Mouse (Mus musculus) spleen, adult 2 months (tissue): ENCODE measurements around the gene Adamts18. TPM values are rescaled to one million over a fixed set of nuclear protein-coding genes. Genes with fewer than 3 reads are reported as not detected.

Source experiments
- DNase-seq, 2 experiments: peaks; one replicate each; pipeline versions ENCODE4 v3.0.0 to v3.0.0-alpha.2; 2012 to 2021; ENCODE audit warnings: low spot score in 2 of 2, low read depth in 1 of 2
- H3K27ac ChIP-seq: fragments of 200-500 bp; 2 replicates; pipeline ENCODE4 v1.5.1; 2012; ENCODE audit warnings: low read length, inconsistent platforms; ENCODE audit not compliant: insufficient read depth
- H3K27me3 ChIP-seq: fragments of 200-500 bp; 2 replicates; pipeline ENCODE4 v1.6.1; 2012; ENCODE audit warnings: mild to moderate bottlenecking, moderate library complexity, low read length, inconsistent platforms; ENCODE audit not compliant: control insufficient read depth, insufficient read depth
- H3K36me3 ChIP-seq: fragments of 200-500 bp; 2 replicates; pipeline ENCODE4 v1.6.1; 2012; ENCODE audit warnings: mild to moderate bottlenecking, low read length, inconsistent platforms; ENCODE audit not compliant: control insufficient read depth, insufficient read depth
- H3K4me1 ChIP-seq: fragments of 200-500 bp; 2 replicates; pipeline ENCODE4 v1.6.1; 2011; ENCODE audit warnings: inconsistent platforms; ENCODE audit not compliant: control insufficient read depth, insufficient read depth, insufficient read length
- H3K4me3 ChIP-seq: fragments of 200-500 bp; 2 replicates; pipeline ENCODE4 v1.5.1; 2011; ENCODE audit warnings: mild to moderate bottlenecking, inconsistent platforms; ENCODE audit not compliant: insufficient read depth, insufficient read length; ENCODE audit errors: extremely low read depth
- CTCF ChIP-seq: fragments of 200-500 bp; IDR thresholded peaks from 2 replicates; pipeline ENCODE4 v1.5.1; 2011; ENCODE audit warnings: mild to moderate bottlenecking, inconsistent platforms; ENCODE audit not compliant: insufficient read depth, insufficient read length, insufficient replicate concordance; ENCODE audit errors: extremely low read depth
- POLR2A ChIP-seq: fragments of 200-500 bp; IDR thresholded peaks from 2 replicates; pipeline ENCODE4 v1.6.1; 2011; ENCODE audit warnings: low read depth, low read length, inconsistent platforms
- WGBS: fragments of 180-500 bp; shearing (Covaris S2); methylation state at CpG from one replicate; pipeline ENCODE4 v1.1.7; 2018; 5-methylcytosine and 5-hydroxymethylcytosine counted together
- polyA plus RNA-seq: library from polyadenylated mRNA; depleted of rRNA; stranded (reverse); fragments of >200 nt; gene quantifications from 2 replicates; pipeline ENCODE4 v1.2.3, GENCODE M21; 2012

Gene Adamts18
- polyA plus RNA-seq, 1 experiment: not detected

DNA sequence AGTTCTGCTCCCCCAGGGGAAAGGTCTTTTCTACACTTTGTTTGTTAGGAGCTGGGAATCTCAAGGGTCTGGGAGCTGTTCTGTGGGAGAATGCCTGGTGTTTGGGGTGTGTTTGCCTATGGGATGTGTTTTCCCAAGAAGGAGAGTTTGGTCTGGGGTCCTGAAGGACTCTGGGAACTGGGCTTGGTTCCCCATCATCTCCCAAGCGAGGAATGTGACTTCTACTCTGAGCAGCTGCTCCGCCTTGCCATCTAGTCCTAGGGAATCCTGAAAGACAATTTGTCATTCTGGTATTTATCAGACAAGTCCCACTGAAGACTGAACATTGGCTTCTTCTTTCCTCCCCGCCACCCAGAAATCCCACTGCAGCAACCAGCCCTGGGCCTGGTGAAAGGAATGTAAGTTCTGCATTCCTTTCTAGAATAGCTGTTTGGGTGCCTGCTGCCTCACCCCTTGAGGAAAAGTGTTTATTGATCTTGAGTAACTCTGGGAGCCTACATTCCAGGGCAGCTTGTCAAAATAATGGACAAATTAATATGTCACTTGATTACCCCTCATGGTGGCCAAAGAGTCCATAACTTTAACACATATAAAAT is 30.0 kb upstream of the Adamts18 start:
- Histone ChIP-seq H3K27ac (no peak overlapping the region), H3K27me3 (no peaks in the 10 kb centered on the region), H3K36me3 (no peaks in the 10 kb centered on the region), H3K4me3 (no peak overlapping the region), H3K4me1 (no peaks in the 10 kb centered on the region)
- TF ChIP-seq CTCF (no peak), POLR2A (no peak)
- 77% methylated on average over 3 of the region's 3 CpGs for WGBS
- no peak for DNase-seq

DNA sequence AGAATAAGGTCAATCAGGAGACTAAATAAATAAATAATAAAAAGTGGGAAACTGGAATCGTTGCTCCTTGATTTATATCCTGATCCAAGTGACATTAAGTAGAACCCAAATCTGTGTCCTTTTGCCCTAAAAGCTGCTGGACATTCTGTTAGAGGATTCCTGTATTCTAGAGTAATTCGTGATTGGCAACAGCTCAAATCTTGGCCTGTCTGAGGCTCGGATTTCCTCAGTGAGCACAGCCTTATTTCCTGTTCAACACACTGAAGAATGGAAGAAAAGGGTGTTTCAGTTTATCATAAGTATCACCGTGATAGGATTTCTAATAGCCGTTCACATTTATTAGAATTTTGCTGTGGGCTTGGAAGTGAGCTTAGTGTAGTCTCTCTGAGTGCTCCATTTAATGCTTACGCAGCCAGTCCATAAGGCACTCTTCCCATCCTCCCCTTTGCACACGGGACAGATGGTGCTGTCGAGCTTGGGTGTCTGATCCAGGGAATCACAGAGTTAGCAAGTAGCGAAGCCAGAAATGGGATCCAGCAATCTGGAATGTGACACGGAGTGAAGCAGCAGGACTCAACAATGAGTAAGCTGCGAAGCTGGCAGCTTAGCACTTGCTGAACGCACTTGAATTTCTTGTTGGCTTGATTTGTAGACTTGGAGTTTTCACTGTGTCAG is 25.0 kb upstream of the Adamts18 start:
- Histone ChIP-seq H3K36me3 (no peaks in the 10 kb centered on the region), H3K27me3 (no peaks in the 10 kb centered on the region), H3K4me3 (no peak overlapping the region), H3K4me1 (no peaks in the 10 kb centered on the region), H3K27ac (no peak overlapping the region)
- TF ChIP-seq POLR2A (no peak), CTCF (no peak)
- no peak for DNase-seq
- WGBS: 86% methylated on average over 12 of the region's 12 CpGs

DNA sequence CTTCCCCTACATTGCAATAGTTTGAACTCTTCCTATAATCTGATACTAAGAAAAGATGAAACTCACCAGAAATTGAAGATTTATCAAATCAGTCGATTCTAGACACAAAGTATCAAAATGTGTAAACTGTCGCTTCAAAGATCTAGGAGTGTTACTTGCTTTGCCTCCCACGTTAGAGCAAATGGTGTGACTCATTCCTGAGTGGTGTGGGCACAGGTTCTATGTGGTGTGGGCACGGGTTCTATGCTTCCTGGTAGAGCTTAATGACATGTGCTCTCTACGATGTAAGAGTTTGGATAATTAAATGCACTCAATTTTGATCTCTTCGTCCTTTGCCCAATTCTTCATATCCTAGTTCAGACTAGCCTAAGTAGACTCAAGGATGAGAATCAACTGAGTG is 23.9 kb upstream of the Adamts18 start:
- Histone ChIP-seq H3K4me1 (no peaks in the 10 kb centered on the region), H3K4me3 (no peak overlapping the region), H3K27me3 (no peaks in the 10 kb centered on the region), H3K36me3 (no peaks in the 10 kb centered on the region), H3K27ac (no peak overlapping the region)
- no peak for DNase-seq
- TF ChIP-seq CTCF (no peak), POLR2A (no peak)
- WGBS: 84% methylated on average over 6 of the region's 6 CpGs

- Histone ChIP-seq H3K27ac (no peak overlapping the region), H3K4me3 (no peak overlapping the region), H3K4me1 (no peaks in the 10 kb centered on the region), H3K36me3 (no peaks in the 10 kb centered on the region), H3K27me3 (no peaks in the 10 kb centered on the region)
- no peak for DNase-seq
- TF ChIP-seq POLR2A (no peak), CTCF (no peak)
- 77% methylated on average over 4 of the region's 4 CpGs for WGBS
Measured at GRCm38 (mm10) chr8:113866530-113866929, 18.0 kb upstream of the Adamts18 start.

GRCm38 (mm10) chr8:113865326-113866093 is 17.0 kb upstream of the Adamts18 start:
- WGBS: 86% methylated on average over 13 of the region's 13 CpGs
- Histone ChIP-seq H3K4me1 (no peaks in the 10 kb centered on the region), H3K36me3 (no peaks in the 10 kb centered on the region), H3K27me3 (no peaks in the 10 kb centered on the region), H3K27ac (no peak overlapping the region), H3K4me3 (no peak overlapping the region)
- TF ChIP-seq POLR2A (no peak), CTCF (no peak)
- DNase-seq: no peak

- no peak overlapping the region for H3K27ac ChIP-seq
- no peaks in the 10 kb centered on the region for H3K36me3 ChIP-seq
- no peak overlapping the region for H3K4me3 ChIP-seq
- no peaks in the 10 kb centered on the region for H3K27me3 ChIP-seq
- DNase-seq: no peak
- TF ChIP-seq CTCF: no peak
- no peak for TF ChIP-seq POLR2A
- WGBS: 83% methylated on average over 12 of the region's 12 CpGs
- no peaks in the 10 kb centered on the region for H3K4me1 ChIP-seq
Measured at GRCm38 (mm10) chr8:113859890-113860683, 11.5 kb upstream of the Adamts18 start.
